Comparison of ENCODE assay signal across 8 mouse cellular contexts in the genomic region with DNA sequence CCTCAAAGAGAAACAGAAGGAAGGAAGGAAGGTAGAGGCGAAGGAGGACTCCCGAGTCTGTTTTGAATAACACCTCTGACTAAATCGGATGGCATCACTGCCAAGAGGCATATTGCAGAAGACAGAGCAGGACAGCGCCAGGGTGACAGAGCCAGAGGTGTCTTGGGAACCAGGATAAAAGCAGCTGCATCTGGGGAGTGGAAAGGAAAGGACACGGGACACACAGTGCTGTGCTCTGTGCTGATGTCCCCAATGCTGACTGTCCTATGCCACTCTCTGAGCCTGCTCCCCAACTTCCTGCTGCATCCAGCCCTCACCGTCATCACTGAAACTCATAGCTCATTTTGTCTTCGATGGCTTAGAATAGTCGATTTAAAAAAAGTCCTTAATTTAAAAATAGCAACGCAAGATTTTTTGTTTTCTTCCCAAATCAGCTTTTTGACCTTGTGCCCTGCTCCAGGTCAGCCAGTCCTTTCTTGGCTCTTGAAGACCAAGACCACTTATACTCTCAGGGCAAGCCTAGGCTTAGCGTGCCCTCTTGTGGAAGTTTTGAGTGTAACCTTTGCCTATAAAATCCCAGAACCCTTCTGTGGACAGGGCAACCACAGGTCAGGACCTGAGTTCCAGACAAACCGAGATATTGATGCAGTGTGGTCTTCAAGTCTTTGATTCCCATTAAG. TPM values are rescaled to one million over a fixed set of nuclear protein-coding genes. Genes with fewer than 3 reads are reported as not detected.
A peak's percentile ranks its signal among the peaks of the same experiment; 100 is the strongest.
DNase-seq lines count a peak whose midpoint lies in the region; ATAC-seq and TF ChIP-seq lines count a peak whose summit lies in the region.

No protein-coding gene starts in this region.

- peak; percentile 35 for DNase-seq in liver, adult 2 months (ENCODE audit: extremely low read depth, low read depth, low spot score)
- no peak for DNase-seq in liver, embryonic 11.5 days (ENCODE audit: low spot score)
- DNase-seq in cerebellum, adult 2 months: peak; percentile 27 to 48
- peak; percentile 37 for DNase-seq in gonadal fat pad, adult 2 months (ENCODE audit: low read depth)
- DNase-seq in limb, embryonic 11.5 days (ENCODE audit: low spot score): peak; percentile 76

- no peak; the same call in 1 of the 2 replicates for TF ChIP-seq CTCF in liver, adult 2 months (IDR thresholded peaks at IDR 0.05; ENCODE audit: low read depth, low read length)
- TF ChIP-seq CTCF in cerebellum, adult 2 months (IDR thresholded peaks at IDR 0.05; ENCODE audit: borderline replicate concordance, insufficient read depth, low read depth, low read length): peak; percentile 66

- no peak for TF ChIP-seq POLR2A in liver, adult 2 months (IDR thresholded peaks at IDR 0.05; ENCODE audit: extremely low read depth, insufficient read depth, low read length)
- no peak for TF ChIP-seq POLR2A in cerebellum, adult 2 months (IDR thresholded peaks at IDR 0.05; ENCODE audit: borderline replicate concordance, insufficient read depth, low read length)

- no peak overlapping the region for H3K27ac ChIP-seq in liver, adult 2 months (replicated peaks; ENCODE audit: insufficient read depth, low read depth, low read length)
- no peak overlapping the region for H3K27ac ChIP-seq in liver, embryonic 11.5 days (ENCODE audit: low read depth, low read length)
- no peak overlapping the region for H3K27ac ChIP-seq in cerebellum, adult 2 months (ENCODE audit: insufficient read depth, low read length)
- H3K27ac ChIP-seq in intestine, embryonic 15.5 days: peak overlapping the region; percentile 42; the same call in 1 of the 2 replicates
- no peak overlapping the region for H3K27ac ChIP-seq in limb, embryonic 11.5 days (replicated peaks; ENCODE audit: low read depth, low read length)
- H3K27ac ChIP-seq in neural tube, embryonic 13.5 days (replicated peaks): no peak overlapping the region

- no peak overlapping the region for H3K9ac ChIP-seq in liver, adult 2 months (ENCODE audit: low read depth, low read length)
- no peak overlapping the region for H3K9ac ChIP-seq in liver, embryonic 11.5 days (ENCODE audit: low read depth, low read length)
- H3K9ac ChIP-seq in intestine, embryonic 15.5 days: 0 out of 2 replicates have a peak overlapping the region, but pooled peaks have one; percentile 17
- H3K9ac ChIP-seq in limb, embryonic 11.5 days (ENCODE audit: low read length): no peak overlapping the region
- H3K9ac ChIP-seq in neural tube, embryonic 13.5 days: no peak overlapping the region

- no peaks in the 10 kb centered on the region; the same call in 1 of the 2 replicates for H3K27me3 ChIP-seq in liver, adult 2 months (ENCODE audit: control insufficient read depth, insufficient read depth, low read length)
- peaks cover 15% of the 10 kb centered on the region for H3K27me3 ChIP-seq in liver, embryonic 11.5 days (replicated peaks; ENCODE audit: control insufficient read depth, insufficient read depth, low read length)
- no peaks in the 10 kb centered on the region for H3K27me3 ChIP-seq in cerebellum, adult 2 months (ENCODE audit: control insufficient read depth, insufficient read depth, low read length)
- peaks cover under 1% of the 10 kb centered on the region for H3K27me3 ChIP-seq in intestine, embryonic 15.5 days (replicated peaks)
- H3K27me3 ChIP-seq in limb, embryonic 11.5 days (ENCODE audit: control insufficient read depth, insufficient read depth, low read length): peaks cover 4% of the 10 kb centered on the region
- peaks cover 20% of the 10 kb centered on the region for H3K27me3 ChIP-seq in neural tube, embryonic 13.5 days

- no peak overlapping the region for H3K4me3 ChIP-seq in liver, adult 2 months (ENCODE audit: insufficient read depth, low read depth, low read length)
- H3K4me3 ChIP-seq in liver, embryonic 11.5 days (ENCODE audit: low read depth, low read length): no peak overlapping the region
- no peak overlapping the region for H3K4me3 ChIP-seq in cerebellum, adult 2 months (replicated peaks; ENCODE audit: insufficient read depth, low read depth, low read length)
- no peak overlapping the region for H3K4me3 ChIP-seq in intestine, embryonic 15.5 days (replicated peaks)
- no peak overlapping the region for H3K4me3 ChIP-seq in limb, embryonic 11.5 days (ENCODE audit: low read depth, low read length)
- no peak overlapping the region for H3K4me3 ChIP-seq in neural tube, embryonic 13.5 days

- no peaks in the 10 kb centered on the region for H3K36me3 ChIP-seq in liver, adult 2 months (ENCODE audit: control insufficient read depth, insufficient read depth, low read length)
- no peaks in the 10 kb centered on the region for H3K36me3 ChIP-seq in liver, embryonic 11.5 days (ENCODE audit: control insufficient read depth, insufficient read depth, low read length)
- no peaks in the 10 kb centered on the region for H3K36me3 ChIP-seq in intestine, embryonic 15.5 days
- no peaks in the 10 kb centered on the region for H3K36me3 ChIP-seq in limb, embryonic 11.5 days (ENCODE audit: control insufficient read depth, insufficient read depth, low read length)
- no peaks in the 10 kb centered on the region for H3K36me3 ChIP-seq in neural tube, embryonic 13.5 days

- H3K79me2 ChIP-seq in liver, adult 2 months (ENCODE audit: control insufficient read depth, insufficient read depth, low read length): no peaks in the 10 kb centered on the region

- no peaks in the 10 kb centered on the region for H3K9me3 ChIP-seq in liver, embryonic 11.5 days (ENCODE audit: control insufficient read depth, low read length)
- no peaks in the 10 kb centered on the region for H3K9me3 ChIP-seq in intestine, embryonic 15.5 days
- H3K9me3 ChIP-seq in limb, embryonic 11.5 days (ENCODE audit: control insufficient read depth, low read length): no peaks in the 10 kb centered on the region
- no peaks in the 10 kb centered on the region for H3K9me3 ChIP-seq in neural tube, embryonic 13.5 days

- H3K4me1 ChIP-seq in liver, adult 2 months (ENCODE audit: control insufficient read depth, insufficient read depth, low read length): no peaks in the 10 kb centered on the region
- H3K4me1 ChIP-seq in liver, embryonic 11.5 days (replicated peaks; ENCODE audit: control insufficient read depth, insufficient read depth, low read length): peaks cover 4% of the 10 kb centered on the region; the same call in 1 of the 2 replicates
- H3K4me1 ChIP-seq in cerebellum, adult 2 months (ENCODE audit: control insufficient read depth, insufficient read depth, low read length): no peaks in the 10 kb centered on the region; the same call in 1 of the 2 replicates
- peaks cover 12% of the 10 kb centered on the region for H3K4me1 ChIP-seq in intestine, embryonic 15.5 days (replicated peaks)
- peaks cover 3% of the 10 kb centered on the region for H3K4me1 ChIP-seq in limb, embryonic 11.5 days (ENCODE audit: control insufficient read depth, insufficient read depth, low read length)
- H3K4me1 ChIP-seq in neural tube, embryonic 13.5 days (replicated peaks): peaks cover 15% of the 10 kb centered on the region

- ATAC-seq in liver, embryonic 11.5 days (replicated peaks; ENCODE audit: low FRiP score): no peak
- peak; percentile 40 for ATAC-seq in intestine, embryonic 15.5 days
- 0 out of 2 replicates have a peak, but pooled peaks have one; percentile 44 for ATAC-seq in limb, embryonic 11.5 days (ENCODE audit: insufficient number of reproducible peaks, low FRiP score, low TSS enrichment, low read depth)
- peak; percentile 65; the same call in 1 of the 2 replicates for ATAC-seq in neural tube, embryonic 13.5 days (ENCODE audit: low read depth)
- ATAC-seq in erythroid progenitor cell, adult 5-6 weeks (replicated peaks; ENCODE audit: low FRiP score, poor library complexity, severe bottlenecking): no peak

- no peak overlapping the region for H3K4me2 ChIP-seq in liver, embryonic 11.5 days
- H3K4me2 ChIP-seq in intestine, embryonic 15.5 days (replicated peaks): peak overlapping the region; percentile 33
- no peak overlapping the region for H3K4me2 ChIP-seq in limb, embryonic 11.5 days (ENCODE audit: low read depth, severe bottlenecking)
- H3K4me2 ChIP-seq in neural tube, embryonic 13.5 days: no peak overlapping the region

- WGBS in liver, adult 2 months: 39% methylated on average over 11 of the region's 11 CpGs
- WGBS in liver, embryonic 11.5 days: 24% methylated on average over 11 of the region's 11 CpGs
- 18% methylated on average over 11 of the region's 11 CpGs for WGBS in cerebellum, adult 2 months
- WGBS in intestine, embryonic 15.5 days: 27% methylated on average over 11 of the region's 11 CpGs
- 27% methylated on average over 11 of the region's 11 CpGs for WGBS in limb, embryonic 11.5 days
- 37% methylated on average over 11 of the region's 11 CpGs for WGBS in neural tube, embryonic 13.5 days

RNA-seq across cellular contexts. Expression of a gene that starts 0.7 kb away (rescaled TPM):
- not detected in 2 replicates for total RNA-seq in liver, adult 2 months (2014; rRNA removed)
- polyA plus RNA-seq in liver, adult 2 months (2012; rRNA removed): not detected in 2 replicates
- not detected in 2 replicates for polyA plus RNA-seq in liver, embryonic 11.5 days (2014; fragmentation: Nextera tagmentation; extraction: Ambion mirVana)
- polyA plus RNA-seq in cerebellum, adult 2 months (2012; rRNA removed): 0.07 and 0.10 TPM in 2 replicates
- 0.15 TPM in 2 replicates for polyA plus RNA-seq in gonadal fat pad, adult 2 months (2012; rRNA removed)
- 0.52 and 0.70 TPM in 2 replicates for polyA plus RNA-seq in intestine, embryonic 15.5 days (2015; fragmentation: Nextera tagmentation; extraction: Ambion mirVana)
- polyA plus RNA-seq in limb, embryonic 11.5 days (2014; fragmentation: Nextera tagmentation; extraction: Ambion mirVana): not detected in 2 replicates
- not detected in 2 replicates for polyA plus RNA-seq in neural tube, embryonic 13.5 days (2015; fragmentation: Nextera tagmentation; extraction: Ambion mirVana)
- not detected in 2 replicates for total RNA-seq in erythroid progenitor cell, adult 5-6 weeks (2015; ENCODE audit: low replicate concordance)
- not detected in 2 replicates for total RNA-seq in erythroid progenitor cell, adult 5-6 weeks (2017; ENCODE audit: low replicate concordance)

RNA-seq across cellular contexts. Expression of a gene that starts 28.8 kb away (rescaled TPM):
- 237 and 289 TPM in 2 replicates for total RNA-seq in liver, adult 2 months (2014; rRNA removed)
- polyA plus RNA-seq in liver, adult 2 months (2012; rRNA removed): 243 and 326 TPM in 2 replicates
- 51.6 and 52.0 TPM in 2 replicates for polyA plus RNA-seq in liver, embryonic 11.5 days (2014; fragmentation: Nextera tagmentation; extraction: Ambion mirVana)
- 5.2 and 6.3 TPM in 2 replicates for polyA plus RNA-seq in cerebellum, adult 2 months (2012; rRNA removed)
- polyA plus RNA-seq in gonadal fat pad, adult 2 months (2012; rRNA removed): 36.8 and 40.7 TPM in 2 replicates
- polyA plus RNA-seq in intestine, embryonic 15.5 days (2015; fragmentation: Nextera tagmentation; extraction: Ambion mirVana): 56.8 and 61.0 TPM in 2 replicates
- polyA plus RNA-seq in limb, embryonic 11.5 days (2014; fragmentation: Nextera tagmentation; extraction: Ambion mirVana): 96.4 and 108 TPM in 2 replicates
- 17.3 and 21.1 TPM in 2 replicates for polyA plus RNA-seq in neural tube, embryonic 13.5 days (2015; fragmentation: Nextera tagmentation; extraction: Ambion mirVana)
- total RNA-seq in erythroid progenitor cell, adult 5-6 weeks (2015; ENCODE audit: low replicate concordance): 8.3 and 38.6 TPM in 2 replicates
- 5.1 and 14.5 TPM in 2 replicates for total RNA-seq in erythroid progenitor cell, adult 5-6 weeks (2017; ENCODE audit: low replicate concordance)

Comparison
In these comparisons a context has a peak if more than half of its experiments do, and no peak if none do; other contexts are left out.
1. ATAC-seq: peak in intestine, embryonic 15.5 days (single experiment), limb, embryonic 11.5 days (single experiment) and neural tube, embryonic 13.5 days (single experiment); none in liver, embryonic 11.5 days (single experiment) and erythroid progenitor cell, adult 5-6 weeks (single experiment).